Mouse (Mus musculus) right cerebral cortex, postnatal 25 days (tissue): ENCODE results near the gene Itga9.

Experiments used
- DNase-seq: peaks from one replicate; pipeline ENCODE4 v3.0.0; 2022

Gene Itga9

DNA sequence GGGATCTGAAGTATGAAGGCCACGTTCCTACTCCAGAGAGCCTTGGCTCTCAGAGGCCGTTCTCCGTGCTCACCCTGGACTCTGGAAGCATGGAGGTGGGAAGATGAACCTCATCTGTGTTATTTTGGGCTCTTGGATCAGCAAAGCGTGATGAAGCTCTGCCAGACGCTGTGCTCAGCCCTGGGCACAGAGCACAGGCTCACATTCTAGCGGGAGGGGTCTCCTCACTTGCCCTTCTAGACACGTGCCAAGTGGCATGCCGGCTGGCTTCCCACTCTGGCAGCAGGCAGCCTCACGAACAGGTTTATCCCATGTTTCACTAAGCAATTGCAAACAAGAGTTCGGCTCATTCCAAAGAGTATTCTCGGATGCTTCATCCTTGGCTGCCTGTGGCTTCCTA lies 86.8 kb downstream of the Itga9 start:
- DNase-seq = peak; percentile 64

DNA sequence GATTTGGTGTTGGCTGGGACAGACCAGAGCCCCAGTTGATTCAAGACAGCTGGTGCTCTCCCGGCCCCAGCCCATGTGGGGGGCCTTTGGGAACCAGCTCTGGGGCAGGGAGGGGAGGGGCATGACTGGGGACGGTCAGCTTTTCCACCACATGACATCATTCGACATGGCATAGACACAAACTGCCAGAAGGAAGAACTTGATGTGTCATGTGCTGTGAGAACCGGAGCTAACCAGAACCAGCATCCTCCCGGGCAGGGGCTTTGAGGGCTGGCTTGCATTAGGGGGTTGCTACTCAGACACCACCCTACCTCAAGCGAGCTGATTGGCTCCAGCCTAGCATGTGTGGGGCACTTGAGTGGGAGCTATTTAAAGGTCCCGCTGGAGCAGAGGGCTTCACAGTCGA lies 87.9 kb downstream of the Itga9 start:
- no peak for DNase-seq

DNA sequence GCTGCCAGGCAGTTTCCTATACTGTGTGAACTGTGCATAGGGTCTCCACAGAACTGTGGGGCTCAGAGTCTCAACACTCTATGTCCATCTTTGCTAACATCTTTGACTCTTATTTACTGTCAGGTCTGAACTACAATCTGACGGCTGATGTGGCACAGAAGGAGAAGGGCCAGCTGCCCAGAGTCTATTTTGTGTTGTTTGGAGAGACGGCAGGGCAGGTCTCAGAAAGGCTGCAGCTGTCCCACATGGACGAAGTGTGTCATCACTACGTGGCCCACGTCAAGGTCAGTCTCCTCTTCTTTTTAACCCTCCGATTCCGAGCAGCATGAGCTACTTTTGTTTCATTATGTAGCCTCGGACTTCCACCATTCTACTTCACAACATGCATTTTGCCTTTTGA lies 91.7 kb downstream of the Itga9 start:
- DNase-seq = no peak

DNA sequence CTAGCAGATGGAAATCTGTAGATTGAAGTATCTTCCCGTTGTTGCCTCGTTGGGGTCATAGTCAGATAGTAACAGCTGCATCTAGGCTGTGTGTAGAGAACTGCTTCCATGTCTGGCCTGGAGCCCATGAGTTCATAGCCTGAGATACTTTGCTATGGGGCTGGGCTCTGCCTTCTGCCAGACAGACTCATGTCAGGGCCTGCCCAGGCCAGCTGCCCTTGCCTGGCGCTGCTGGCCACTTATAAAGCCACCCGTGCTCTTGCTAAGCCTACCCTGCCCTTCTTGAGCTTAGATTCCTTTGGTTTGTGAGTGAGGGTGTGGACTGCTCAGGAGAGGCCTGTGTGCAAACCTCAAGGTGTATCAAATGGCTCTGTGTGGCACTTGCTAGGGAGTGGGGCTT lies 93.2 kb downstream of the Itga9 start:
- DNase-seq = no peak

DNA sequence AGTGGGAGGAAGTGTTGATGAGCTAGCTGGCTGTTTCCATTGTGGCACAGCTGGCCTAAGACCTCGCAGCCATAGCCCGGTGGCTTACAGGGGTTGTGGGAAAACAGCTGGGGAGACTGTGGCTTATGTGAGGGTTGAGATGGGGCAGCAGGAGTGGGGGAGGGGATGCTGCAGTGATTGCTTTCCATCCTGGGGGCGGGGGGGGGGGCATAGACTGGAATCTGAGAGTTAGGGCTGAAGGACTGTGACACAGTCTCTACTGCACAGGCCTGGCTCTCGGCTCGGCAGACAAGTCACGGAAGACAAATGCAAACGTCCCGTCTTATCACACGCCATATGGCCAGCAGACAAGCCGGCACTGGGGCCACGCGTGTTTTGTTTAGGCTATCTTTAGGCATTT lies 94.4 kb downstream of the Itga9 start:
- DNase-seq = no peak

DNA sequence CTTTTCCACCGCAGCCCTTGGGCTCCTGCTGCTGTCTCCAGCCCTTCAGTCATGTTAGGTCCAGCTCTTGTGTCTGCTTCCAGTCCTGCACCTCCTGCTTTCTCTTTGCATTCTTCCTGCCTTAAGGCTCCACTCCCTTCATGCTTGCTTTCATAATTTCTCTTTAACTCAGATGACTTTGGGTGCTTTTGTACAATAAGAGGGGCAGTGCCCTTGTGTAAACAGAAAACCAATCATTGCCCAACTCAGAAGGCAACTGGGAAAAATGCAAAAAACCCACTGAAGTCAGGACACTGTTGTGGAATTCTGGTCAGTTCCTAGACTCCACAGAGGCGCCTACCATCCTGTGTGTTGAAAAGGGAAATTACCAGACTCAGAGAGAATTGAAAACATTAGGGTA lies 95.3 kb downstream of the Itga9 start:
- no peak for DNase-seq

DNA sequence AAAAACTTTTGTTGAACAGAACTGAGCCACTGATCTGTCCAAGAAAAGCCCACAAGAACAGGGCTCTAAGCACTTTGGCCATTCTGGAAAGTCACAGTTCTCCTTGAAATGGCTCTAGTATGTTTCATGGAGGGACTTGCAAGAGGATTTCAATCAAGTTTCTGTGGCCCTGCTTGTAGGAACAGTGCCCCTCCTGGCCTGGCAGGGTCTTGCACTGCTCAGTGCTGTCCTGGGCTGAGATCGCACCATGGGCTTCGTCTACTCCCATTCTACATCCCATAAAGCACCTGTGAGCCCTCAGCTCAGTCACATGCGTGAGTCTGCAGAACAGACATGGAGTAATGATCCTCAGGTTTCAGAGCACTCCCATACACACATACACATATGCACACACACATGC lies 96.7 kb downstream of the Itga9 start:
- no peak for DNase-seq

DNA sequence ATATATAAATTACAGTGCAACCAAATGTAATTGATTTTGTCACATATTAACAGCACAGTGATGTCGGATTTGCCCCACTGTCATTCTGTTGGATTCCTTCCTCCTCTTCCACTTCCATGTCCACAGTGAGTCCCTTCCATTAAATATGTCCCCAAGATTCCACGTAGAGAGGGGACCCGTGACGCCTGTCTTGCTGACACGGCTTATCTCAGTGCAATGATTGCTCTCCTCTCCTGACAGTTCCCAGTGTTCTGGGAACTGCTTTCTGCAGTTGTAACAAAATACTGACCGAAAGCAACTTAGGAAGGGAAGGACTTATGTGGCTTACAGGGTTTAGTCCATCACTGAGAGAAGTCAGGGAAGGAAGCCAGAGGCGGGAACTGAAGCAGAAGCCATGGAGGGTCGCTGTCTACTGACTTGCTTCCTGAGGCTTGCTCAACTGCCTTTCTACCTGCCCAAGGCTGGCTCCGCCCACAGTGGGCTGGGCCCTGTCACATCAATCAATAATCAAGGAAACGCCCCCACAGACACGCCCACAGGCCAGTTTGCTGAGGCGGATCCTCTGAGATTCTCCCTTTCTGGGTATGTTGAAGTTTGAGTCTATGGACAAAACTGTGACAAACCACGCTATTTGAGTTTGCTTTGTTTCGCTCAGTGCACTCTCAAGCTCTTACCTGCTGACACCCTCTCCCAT lies 99.0 kb downstream of the Itga9 start:
- DNase-seq = no peak

DNA sequence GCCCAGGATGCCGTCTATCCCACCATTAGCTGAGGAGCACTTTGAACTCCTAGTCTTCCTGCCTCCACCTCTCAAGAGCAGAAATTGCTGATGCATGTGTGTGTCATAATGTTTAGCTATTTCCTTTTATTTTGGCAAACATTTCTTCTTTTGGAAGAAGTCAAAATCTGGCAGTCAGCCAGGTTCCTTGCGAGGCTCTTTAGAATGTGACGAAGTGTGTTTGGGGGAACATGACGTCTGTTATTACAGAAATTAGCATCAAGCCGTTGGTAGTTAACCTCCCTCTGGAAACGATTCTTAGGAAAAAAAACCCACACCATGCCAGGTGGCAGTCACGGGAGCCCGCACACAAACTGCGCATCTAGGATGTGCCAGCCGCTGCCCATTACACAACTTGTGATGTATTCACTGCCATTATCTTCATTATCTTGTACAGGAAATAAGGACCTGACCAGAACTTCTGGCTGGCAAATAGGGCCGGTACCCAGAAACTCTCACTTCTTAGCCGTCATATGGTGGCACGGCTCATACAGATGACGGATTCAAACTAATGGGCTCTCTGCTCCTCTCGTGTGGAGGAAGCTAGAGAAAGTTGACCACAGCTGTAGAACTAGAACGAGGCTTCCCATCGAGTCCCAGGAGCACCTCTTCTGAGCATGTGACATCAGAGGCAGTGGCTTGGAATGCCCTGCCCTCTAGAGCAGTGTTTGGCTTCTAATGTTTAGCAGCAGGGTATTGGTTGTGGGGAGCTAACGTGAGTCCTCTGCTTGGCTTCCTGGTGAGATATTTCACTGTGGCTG lies 99.9 kb downstream of the Itga9 start:
- DNase-seq = no peak

DNA sequence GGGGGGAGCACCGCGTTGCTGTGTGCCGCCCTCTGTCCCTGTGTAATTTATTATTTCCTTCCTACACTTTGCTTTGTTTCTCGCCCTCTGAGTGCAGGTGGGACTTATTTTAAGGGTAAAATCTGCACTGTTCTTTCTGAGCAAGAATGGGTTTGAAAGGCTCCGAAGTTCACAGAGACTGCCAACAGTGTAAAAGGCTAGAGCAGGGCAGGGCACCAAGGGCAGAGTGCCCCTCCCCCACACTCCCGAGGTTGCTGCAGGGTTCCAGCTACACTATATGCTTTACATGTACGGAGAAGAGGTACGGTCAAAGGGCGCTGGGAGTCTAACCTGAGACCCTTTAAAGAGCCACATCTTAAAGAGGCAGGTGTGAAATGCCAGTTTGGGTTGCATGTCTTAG lies 104.1 kb downstream of the Itga9 start:
- DNase-seq = no peak

DNA sequence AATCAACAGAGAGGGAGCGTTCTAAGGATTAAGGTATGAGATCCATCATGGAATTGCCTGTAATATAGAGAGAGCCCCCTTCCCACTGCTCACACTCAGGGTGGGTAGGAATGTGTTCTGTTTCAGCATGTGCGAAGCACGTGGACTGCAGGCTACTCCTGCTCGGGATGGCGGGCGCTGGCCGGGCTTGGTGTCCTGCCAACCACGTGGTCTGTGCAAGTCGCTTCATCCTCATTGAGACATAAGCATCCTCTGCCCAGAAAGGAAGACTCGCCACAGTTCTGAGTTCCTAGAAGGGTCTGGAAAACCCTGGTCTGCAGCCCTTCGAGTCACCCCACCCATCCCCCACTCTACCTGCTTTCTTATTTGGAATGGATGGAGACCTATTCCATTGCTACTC lies 105.3 kb downstream of the Itga9 start:
- DNase-seq = no peak

DNA sequence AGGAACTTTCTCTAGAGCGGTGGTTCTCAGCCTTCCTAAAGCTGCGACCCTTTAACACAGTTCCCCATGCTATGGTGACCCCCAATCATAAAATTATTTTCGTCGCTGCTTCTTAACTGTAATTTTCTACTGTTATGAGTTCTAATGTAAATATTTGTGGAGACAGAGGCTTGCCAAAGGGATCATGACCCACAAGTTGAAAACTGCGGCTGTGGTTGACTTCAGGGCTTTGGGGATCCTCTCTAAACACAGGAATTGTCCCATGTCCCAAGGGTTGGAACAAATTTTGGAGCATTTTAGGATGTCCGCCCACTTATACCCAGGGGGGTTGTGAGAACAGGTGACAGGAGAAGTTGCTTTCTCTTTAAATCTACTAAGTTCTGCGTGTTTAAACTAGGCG lies 107.0 kb downstream of the Itga9 start:
- no peak for DNase-seq

DNA sequence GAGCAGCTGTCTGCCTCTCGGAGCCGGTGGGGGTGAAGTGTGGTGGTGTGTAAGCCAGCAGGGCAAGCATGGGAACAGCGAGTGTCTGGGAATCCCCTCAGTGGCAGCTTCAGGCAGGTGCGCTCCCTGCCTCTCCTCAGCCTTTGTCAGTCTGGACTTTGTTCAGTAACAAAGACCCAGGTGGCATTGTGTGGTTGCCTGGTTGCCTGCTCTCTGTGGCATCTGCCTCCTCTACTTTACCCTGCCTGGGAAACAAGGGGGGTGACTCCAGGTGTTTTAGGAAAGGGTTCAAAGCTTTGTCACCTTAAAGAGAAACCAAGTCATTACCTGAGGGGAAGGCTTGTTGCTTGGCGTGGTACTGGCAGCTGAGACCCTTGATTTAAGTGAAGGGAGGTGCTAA lies 108.0 kb downstream of the Itga9 start:
- DNase-seq = no peak

DNA sequence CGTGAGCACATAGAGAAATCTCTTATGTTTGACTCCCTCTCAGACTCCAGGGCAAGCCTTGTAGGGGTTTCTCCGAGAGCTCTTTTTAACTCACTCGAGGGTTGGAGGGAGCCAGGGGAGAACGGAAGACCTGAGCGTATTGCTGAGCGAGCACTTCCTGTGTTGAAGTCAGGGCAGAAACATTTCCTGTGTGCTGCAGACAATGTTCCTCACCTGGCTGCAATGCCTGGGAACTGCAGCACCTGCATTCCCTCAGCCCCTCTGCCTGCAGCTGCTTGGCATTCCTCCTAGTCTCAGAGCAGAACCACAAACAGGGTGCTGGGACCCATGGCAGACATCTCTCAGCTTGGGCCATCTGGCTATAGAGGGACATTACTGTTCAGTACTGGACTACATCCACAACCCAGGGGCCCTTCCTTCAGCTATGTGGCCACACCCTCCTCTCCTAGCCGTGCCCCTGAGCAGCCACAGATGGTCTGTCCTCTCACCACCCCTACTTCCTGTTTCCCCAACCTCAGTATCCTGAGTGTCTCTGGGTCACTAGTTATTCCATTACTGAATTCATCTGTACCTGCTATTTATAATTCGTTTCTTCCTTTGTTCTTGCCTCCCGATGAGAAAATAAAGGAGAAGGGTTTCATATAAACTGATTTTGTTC lies 109.6 kb downstream of the Itga9 start:
- no peak for DNase-seq

DNA sequence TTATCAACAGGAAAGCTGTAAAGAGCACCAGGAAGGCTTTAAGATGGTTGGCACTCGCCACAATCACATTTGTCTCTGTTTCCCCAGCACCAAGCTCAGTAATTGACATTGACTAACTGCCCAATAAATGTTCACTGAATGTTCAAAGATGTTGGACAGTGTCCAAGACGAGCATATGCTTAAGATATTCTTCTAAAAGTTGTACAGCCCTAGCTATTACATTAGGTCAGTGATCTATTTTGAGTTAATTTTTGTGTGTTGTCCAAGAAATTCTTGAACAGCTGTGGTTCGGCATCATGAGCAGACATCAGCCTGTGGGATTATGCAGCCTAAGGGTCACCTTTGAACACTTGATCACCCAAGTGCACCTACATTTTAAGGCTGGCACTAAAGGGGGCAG lies 110.9 kb downstream of the Itga9 start:
- no peak for DNase-seq

DNA sequence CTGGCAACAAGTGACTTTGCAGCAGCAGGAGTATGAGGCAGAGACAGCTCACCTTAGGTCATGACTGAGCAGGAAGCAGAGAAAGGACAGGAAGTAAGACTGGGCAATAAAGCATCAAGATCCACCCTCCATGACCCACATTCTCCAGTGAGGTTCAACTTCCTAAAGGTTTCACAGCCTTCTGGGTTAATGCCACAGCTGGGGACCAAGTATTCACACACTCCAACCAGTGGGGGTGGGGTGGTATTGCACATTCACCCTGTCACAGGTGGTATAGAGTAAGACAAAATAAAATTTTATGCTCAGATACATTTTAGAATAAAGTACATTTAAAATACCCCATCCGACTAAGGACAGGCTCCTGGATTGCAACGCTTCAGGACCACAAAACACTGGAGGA lies 112.0 kb downstream of the Itga9 start:
- no peak for DNase-seq

DNA sequence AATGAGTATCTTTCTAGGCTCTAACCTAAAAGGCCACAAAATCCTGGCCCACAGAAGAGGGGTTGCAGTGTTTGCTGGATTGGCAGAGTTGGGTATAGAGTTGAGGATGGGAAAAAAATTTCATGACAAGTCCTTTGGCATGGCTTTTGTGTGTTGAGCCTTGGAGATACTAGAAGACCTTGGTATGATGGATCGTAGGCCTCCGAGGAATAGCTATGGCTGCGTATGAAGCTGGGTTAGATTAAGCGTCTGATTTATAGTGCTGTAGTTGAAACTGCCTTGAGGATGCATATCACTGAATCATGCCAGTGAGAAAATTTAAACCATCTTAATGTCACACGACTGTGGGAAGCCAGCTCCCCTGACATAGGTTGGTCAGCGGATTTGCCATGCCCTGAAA lies 114.6 kb downstream of the Itga9 start:
- DNase-seq = no peak

DNA sequence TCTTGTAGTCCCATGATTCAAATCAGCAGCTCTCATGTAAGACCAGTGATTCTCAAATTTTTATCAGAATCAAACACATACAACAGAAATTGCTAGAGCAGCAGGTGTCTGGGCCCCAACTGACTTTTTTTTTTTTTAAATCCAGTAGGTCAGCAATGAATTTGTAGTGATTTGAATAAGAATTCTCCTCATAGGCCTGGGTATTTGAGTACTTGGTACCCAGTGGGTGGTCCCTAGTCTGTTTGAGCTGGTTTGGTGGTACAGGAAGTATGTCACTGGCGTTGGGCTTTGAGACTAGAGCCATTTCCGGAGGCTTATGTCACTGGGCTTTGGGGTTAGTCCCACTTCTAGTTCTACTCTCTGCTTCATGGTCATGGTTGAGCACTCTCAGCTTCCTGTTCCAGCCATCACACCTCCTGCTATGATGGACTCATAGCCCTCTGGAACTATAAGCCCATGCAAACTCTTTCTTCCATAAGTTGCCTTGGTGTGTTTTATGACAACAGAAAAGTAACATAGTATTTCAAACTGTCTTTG lies 116.4 kb downstream of the Itga9 start:
- no peak for DNase-seq

DNA sequence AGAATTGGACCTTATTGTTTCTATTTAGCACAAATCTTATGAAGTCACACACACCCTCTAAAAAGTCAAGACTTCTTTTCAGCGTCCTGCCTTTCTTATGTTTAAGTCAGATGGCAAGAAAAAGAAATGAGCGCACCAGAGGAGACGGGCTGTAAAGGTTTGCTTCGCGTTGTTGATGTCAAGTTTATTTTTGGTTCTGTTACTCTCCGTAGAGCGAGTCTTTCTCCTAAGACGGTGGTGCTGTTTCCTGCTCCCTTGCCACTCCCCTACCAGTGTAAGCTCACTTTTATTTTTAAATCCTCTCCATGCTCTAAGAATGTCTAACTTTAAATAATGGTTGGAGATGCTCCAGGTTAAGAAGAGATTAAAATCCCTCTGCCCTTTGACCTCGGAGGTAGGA lies 118.6 kb downstream of the Itga9 start:
- DNase-seq = no peak

DNA sequence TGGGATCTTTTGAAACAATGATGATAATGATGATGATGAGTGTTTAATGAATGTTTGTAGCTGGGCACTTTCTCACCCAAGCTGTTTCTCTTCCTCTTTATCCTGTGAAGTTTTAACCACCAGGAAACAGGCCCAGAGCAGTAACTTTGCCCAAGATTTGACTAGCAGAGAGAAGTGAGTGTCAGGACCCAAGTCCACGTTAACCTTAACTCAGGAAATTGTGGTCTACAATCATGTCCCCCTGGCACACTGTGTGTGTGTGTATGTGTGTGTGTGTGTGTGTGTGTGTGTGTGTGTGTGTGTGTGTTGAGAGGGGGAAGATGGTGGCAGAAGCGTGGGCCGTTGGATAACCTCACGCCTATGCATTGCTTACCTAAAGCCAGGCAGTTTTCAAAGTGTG lies 120.1 kb downstream of the Itga9 start:
- DNase-seq = no peak

DNA sequence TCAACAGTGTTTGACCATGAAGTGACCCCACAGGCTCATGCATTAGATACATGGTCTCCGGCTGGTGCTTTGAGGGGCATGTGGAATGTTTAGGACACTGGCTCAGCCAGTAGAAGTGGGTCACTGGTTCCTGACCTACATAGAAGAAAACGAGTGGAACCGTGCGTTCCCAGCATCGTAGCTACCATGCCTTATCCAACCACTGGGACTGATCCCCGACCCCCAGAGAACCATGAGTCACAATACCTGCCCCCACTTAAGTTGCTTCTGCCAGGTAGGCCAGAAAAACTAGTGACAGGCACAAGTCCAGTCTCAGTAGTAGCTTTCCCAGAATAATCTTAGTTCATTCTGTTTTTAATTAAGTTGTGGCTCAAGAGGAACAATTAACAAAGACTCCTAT lies 121.8 kb downstream of the Itga9 start:
- no peak for DNase-seq

DNA sequence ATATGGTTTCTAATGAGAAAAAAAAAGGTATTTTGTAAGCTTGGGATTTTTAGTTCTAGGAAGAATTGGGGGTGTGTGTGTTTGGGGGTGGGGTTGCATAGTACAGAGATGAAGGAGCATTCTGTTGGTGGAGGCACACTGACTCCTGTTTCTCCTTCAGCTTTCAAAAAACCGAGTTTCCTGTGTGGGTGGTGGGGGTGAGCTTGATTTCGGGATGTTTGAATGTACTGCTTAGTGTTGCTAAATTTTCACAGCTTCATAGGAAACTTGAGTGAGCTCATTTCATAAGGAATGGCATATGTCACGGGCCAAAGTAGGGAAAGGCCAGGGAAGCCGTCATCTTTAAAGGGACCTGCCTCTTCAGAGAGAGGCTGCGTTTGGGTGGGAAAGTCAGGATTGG lies 122.5 kb downstream of the Itga9 start:
- DNase-seq = no peak

DNA sequence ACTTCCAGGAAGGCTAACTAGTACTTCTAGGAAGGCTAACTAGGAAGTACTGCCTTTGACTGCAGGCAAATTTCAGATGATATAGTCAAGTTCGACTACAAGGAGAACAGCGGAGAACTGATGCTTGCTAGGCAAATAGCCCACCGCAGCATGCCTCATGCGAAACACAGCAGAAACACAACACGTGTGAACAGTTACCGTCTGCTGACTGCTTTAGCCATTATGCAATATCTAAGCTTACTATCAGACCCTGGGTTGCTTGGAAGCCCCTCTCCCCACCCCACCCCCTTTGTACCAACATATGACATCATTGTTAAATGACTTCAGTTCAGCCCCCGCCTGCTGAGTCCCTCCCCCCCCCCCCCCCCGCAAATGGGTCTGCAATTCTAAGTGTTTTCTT lies 123.7 kb downstream of the Itga9 start:
- DNase-seq = no peak

DNA sequence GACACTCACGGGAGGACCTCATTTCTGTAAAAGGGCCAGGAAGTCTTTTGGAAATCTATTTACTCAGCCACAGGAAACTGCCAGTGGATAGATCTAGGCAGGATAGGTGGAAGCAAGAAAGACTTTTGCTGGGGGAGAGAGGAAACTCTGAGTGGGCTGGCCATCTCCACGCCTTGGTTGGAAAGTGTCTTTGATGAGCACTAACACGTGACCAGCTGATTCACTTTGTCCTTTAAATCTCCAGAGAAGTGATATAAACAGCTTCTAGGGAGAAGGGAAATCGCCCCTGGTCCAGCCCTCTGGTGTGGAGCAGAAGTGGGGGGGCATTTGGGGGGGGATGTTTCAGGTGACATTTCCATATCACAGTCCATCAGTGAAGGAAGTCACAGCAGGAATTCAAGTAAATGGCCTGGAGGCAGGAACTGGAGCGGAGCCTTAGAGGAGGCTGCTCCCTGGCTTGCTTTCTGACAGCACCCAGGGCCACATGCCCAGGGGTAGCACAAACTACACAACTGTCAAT lies 124.4 kb downstream of the Itga9 start:
- DNase-seq = no peak
